Mouse (Mus musculus) cerebellum, postnatal 10 days (tissue): ENCODE data around the gene Itprid1.

ENCODE experiments used
- DNase-seq, 2 experiments: peaks; one replicate each; pipeline ENCODE4 v3.0.0; 2021; ENCODE audit warnings: mixed read lengths in 2 of 2

The Itprid1 gene

GRCm38 (mm10) chr6:55901568-55902328 lies 65.1 kb downstream of the Itprid1 start:
- no peak for DNase-seq

- DNase-seq: no peak
Observed at GRCm38 (mm10) chr6:55902329-55902605, 65.6 kb downstream of the Itprid1 start.

GRCm38 (mm10) chr6:55919206-55919605 lies 82.5 kb downstream of the Itprid1 start:
- peak; percentile 37 to 59 for DNase-seq

- peak; percentile 41 to 45 for DNase-seq
Observed at GRCm38 (mm10) chr6:55920282-55920720, 83.6 kb downstream of the Itprid1 start.

GRCm38 (mm10) chr6:55920866-55921630 lies 84.4 kb downstream of the Itprid1 start:
- DNase-seq: peak; percentile 71 to 72

- DNase-seq: no peak
Observed at GRCm38 (mm10) chr6:55944709-55945108, 108.0 kb downstream of the Itprid1 start.

- DNase-seq: peak; percentile 86 to 89
Observed at GRCm38 (mm10) chr6:55950345-55951110, 113.8 kb downstream of the Itprid1 start.

GRCm38 (mm10) chr6:55972998-55973397 lies 136.3 kb downstream of the Itprid1 start:
- peak; percentile 67 to 83 for DNase-seq

- no peak for DNase-seq
Observed at GRCm38 (mm10) chr6:55979766-55980165, 143.1 kb downstream of the Itprid1 start.

- DNase-seq: no peak
Observed at GRCm38 (mm10) chr6:56008711-56009110, 172.0 kb downstream of the Itprid1 start.

DNA sequence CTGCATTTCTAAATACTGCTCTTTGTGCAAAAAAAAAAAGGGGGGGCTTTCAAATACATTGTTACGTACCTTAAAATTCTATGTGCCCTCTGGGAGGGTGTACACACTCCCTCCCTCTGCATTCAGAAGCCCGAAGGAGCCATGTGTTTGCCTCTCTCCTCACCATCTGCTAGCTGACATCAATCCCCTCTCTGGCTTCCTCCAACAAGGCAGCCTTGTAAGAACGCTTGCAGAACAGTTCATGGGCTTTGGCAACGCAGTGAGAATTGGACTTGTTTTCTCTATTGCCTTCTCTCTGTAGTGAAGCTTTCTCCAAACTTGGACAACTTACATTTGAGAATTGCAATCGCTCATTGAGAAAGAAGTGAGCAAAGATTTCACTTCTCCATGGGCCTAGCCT lies 175.7 kb downstream of the Itprid1 start:
- DNase-seq: peak; percentile 24 to 32

DNA sequence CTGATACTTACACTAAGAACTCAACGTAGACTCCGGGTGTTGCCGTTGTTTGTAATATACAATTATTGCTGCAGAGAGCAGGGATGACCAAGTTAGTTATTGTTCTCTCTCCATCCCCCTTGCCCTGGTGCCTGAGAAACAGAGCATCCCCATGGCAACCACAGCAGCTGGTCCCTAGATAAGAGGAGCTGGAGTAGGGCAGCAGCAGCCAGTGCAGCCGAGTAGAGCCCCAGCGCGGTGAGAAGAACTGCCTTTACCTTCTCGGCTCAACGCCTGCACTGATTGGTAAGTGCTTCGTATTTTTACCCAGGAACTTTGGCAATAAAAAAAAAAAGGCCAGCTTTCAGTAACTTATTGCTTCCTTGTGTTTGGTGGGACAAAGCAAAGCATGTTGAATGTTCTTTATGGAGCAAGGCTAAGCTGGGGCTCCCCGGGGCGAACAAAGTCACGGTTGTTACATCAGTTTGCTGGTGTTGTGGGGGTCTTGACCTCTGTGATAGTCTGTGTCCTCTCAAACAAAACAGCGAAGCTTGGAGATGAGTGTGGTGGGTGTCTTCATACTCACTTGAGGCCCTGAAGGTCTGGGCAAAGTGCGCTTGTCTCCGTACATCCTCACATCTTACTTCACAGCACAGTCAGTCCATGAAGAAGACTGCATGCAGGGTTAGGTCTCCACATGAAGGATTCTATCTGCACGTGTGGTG lies 180.7 kb downstream of the Itprid1 start, which contains the start of gene Ppp1r17:
Gene Ppp1r17 (plus strand): TSS at position 207 of the 704 bp plus-strand sequence.
- peak; percentile 19 to 28 for DNase-seq

GRCm38 (mm10) chr6:56019632-56020031 lies 182.9 kb downstream of the Itprid1 start:
- DNase-seq: no peak

GRCm38 (mm10) chr6:56025533-56025932 lies 188.8 kb downstream of the Itprid1 start:
- peak; percentile 51 to 65 for DNase-seq

- DNase-seq: peak; percentile 55 to 61
Observed at GRCm38 (mm10) chr6:56027318-56027717, 190.6 kb downstream of the Itprid1 start.

DNA sequence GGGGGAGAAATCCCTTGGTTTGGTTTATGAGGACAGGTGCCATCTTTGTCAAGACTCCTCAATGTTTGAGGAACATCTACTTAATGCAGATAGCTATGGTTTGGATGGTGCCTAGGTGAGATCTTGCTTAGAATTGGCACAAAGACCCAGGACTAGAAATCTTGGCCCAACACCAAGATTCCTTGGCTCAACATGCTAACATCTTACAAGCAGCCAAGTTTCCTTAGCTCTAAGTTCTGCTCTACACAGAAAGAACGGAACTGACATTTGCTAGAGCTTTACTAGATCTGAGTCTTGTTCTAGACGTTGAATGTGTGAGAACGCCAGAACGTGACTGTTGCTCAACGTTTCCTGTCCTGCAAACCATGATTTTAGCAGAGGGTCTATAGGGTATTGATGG lies 191.3 kb downstream of the Itprid1 start:
- DNase-seq: peak; percentile 66 to 71
